Comparison of ENCODE assay signal across 10 mouse cellular contexts in the genomic region with DNA sequence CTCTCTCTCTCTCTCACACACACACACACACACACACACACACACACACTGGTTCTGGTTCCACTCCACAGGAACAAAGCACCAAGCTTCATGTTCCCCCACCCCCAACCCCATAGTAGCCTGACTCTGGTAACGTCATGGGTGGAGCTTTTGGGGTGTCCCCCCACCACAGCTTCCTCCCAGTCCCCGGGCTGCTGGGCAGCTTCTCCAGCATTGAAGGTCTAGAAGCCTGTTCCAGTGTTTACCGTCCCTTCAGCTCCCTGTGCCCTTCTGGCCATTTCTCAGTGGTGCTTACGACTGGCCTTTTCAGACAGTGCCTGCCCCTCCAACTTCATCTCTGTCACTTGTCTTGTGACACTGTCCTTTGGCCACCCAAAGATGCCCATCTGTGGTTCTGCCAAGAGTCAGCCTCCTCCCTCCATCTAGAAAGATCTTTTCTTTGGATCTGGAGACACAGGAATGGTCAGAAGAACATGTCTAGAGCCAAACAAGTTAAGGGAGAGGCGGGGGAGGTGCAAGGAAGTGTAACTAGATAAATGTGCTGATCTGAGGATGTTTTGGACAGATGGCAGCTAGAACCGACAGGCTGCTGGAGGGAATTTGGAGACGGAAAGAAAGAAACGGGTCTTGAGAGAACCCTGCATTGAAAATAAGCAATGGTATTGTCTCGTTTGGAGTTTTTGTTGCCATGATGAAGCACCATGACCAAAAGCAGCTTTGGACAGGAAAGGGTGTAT. TPM values are rescaled to one million over a fixed set of nuclear protein-coding genes. Genes with fewer than 3 reads are reported as not detected.
DNase-seq lines count a peak whose midpoint lies in the region; ATAC-seq and TF ChIP-seq lines count a peak whose summit lies in the region.
"Had no signal": no experiment of that assay in that cellular context is flagged by ENCODE, and none has a peak within 500 bp of the region (broad histone marks: within the 10 kb centered on the region; RNA-seq: fewer than 3 reads in every experiment).

No protein-coding gene starts in this region.

- no peaks in the 10 kb centered on the region for H3K27me3 ChIP-seq in lung, embryonic 14.5 days (ENCODE audit: insufficient read depth, low read length)
- no peaks in the 10 kb centered on the region for H3K27me3 ChIP-seq in lung, embryonic 16.5 days (ENCODE audit: control insufficient read depth, insufficient read depth, low read depth, low read length)
- H3K27me3 ChIP-seq in kidney, embryonic 14.5 days (ENCODE audit: control insufficient read depth, insufficient read depth, low read length) = no peaks in the 10 kb centered on the region
- H3K27me3 ChIP-seq: neural tube, embryonic 12.5 days had no signal

- ATAC-seq in lung, embryonic 14.5 days (ENCODE audit: insufficient read depth) = peak; percentile 55; the same call in 1 of the 2 replicates
- peak; percentile 49 for ATAC-seq in lung, embryonic 16.5 days (ENCODE audit: low read depth)
- no peak for ATAC-seq in kidney, embryonic 14.5 days (ENCODE audit: low FRiP score, low TSS enrichment)

- intact Hi-C loops in gastrocnemius, postnatal 14 days (cut with DNase I; ENCODE audit: low total_unique reads) = no loop called here

- peak; percentile 67 for DNase-seq in lung, embryonic 14.5 days
- no peak for DNase-seq in lung, adult 18-20 months
- DNase-seq in brain, embryonic 14.5 days (ENCODE audit: low read depth) = peak; percentile 39
- DNase-seq in telencephalon, adult 2 months (ENCODE audit: low read depth, low spot score) = peak; percentile 79
- no peak for DNase-seq in urinary bladder, postnatal 14 days (ENCODE audit: low spot score)
- no peak for DNase-seq in gastrocnemius, postnatal 14 days

- no peaks in the 10 kb centered on the region for H3K36me3 ChIP-seq in lung, embryonic 14.5 days (ENCODE audit: insufficient read depth)
- no peaks in the 10 kb centered on the region for H3K36me3 ChIP-seq in lung, embryonic 16.5 days (ENCODE audit: control insufficient read depth, insufficient read depth, low read length)
- no peaks in the 10 kb centered on the region for H3K36me3 ChIP-seq in kidney, embryonic 14.5 days (ENCODE audit: control insufficient read depth, insufficient read depth, low read length)

- no peak for TF ChIP-seq POLR2A in brain, embryonic 14.5 days (IDR thresholded peaks at IDR 0.05; ENCODE audit: borderline replicate concordance, extremely low read depth, insufficient read depth, insufficient read length, poor library complexity, severe bottlenecking)

- no peaks in the 10 kb centered on the region for H3K4me1 ChIP-seq in lung, embryonic 14.5 days (ENCODE audit: insufficient read depth)
- H3K4me1 ChIP-seq in lung, embryonic 16.5 days (replicated peaks; ENCODE audit: control insufficient read depth, insufficient read depth, low read length) = peaks cover 9% of the 10 kb centered on the region
- H3K4me1 ChIP-seq in kidney, embryonic 14.5 days (ENCODE audit: control insufficient read depth, insufficient read depth, low read length) = peaks cover 10% of the 10 kb centered on the region; the same call in 1 of the 2 replicates

- 27% methylated on average over 9 of the region's 9 CpGs for WGBS in lung, embryonic 14.5 days
- WGBS in lung, embryonic 16.5 days = 33% methylated on average over 9 of the region's 9 CpGs
- WGBS in kidney, embryonic 14.5 days = 60% methylated on average over 9 of the region's 9 CpGs

- H3K9me3 ChIP-seq in lung, embryonic 14.5 days (ENCODE audit: low read depth, low read length) = no peaks in the 10 kb centered on the region
- H3K9me3 ChIP-seq in lung, embryonic 16.5 days (ENCODE audit: control insufficient read depth, low read length) = peaks cover 3% of the 10 kb centered on the region
- no peaks in the 10 kb centered on the region for H3K9me3 ChIP-seq in kidney, embryonic 14.5 days (ENCODE audit: control insufficient read depth, low read length)

- no peak overlapping the region for H3K27ac ChIP-seq in lung, embryonic 14.5 days (ENCODE audit: low read depth)
- no peak overlapping the region for H3K27ac ChIP-seq in lung, embryonic 16.5 days (ENCODE audit: low read length)
- no peak overlapping the region for H3K27ac ChIP-seq in kidney, embryonic 14.5 days (ENCODE audit: low read depth, low read length)
- H3K27ac ChIP-seq: neural tube, embryonic 12.5 days had no signal

- H3K9ac ChIP-seq in lung, embryonic 14.5 days = no peak overlapping the region
- H3K9ac ChIP-seq in lung, embryonic 16.5 days (ENCODE audit: low read length) = no peak overlapping the region
- H3K9ac ChIP-seq in kidney, embryonic 14.5 days (ENCODE audit: low read depth, low read length) = no peak overlapping the region
- H3K9ac ChIP-seq: neural tube, embryonic 12.5 days had no signal

- no peak overlapping the region for H3K4me2 ChIP-seq in lung, embryonic 14.5 days
- no peak overlapping the region for H3K4me2 ChIP-seq in lung, embryonic 16.5 days (ENCODE audit: low read depth, low read length)
- H3K4me2 ChIP-seq in kidney, embryonic 14.5 days (replicated peaks; ENCODE audit: low read depth, low read length) = no peak overlapping the region
- H3K4me2 ChIP-seq: neural tube, embryonic 12.5 days had no signal

- no peak for TF ChIP-seq CTCF in lung, embryonic 14.5 days (IDR thresholded peaks at IDR 0.05; ENCODE audit: low read depth)
- TF ChIP-seq CTCF in brain, embryonic 14.5 days (IDR thresholded peaks at IDR 0.05; ENCODE audit: borderline replicate concordance, extremely low read depth, insufficient read depth, insufficient read length) = no peak

- no peak overlapping the region for H3K4me3 ChIP-seq in lung, embryonic 14.5 days (ENCODE audit: low read depth, low read length)
- no peak overlapping the region for H3K4me3 ChIP-seq in lung, embryonic 16.5 days (ENCODE audit: low read length)
- no peak overlapping the region for H3K4me3 ChIP-seq in kidney, embryonic 14.5 days (ENCODE audit: low read length)
- H3K4me3 ChIP-seq: neural tube, embryonic 12.5 days had no signal

RNA-seq across cellular contexts. Expression of a gene that starts 11.8 kb away (rescaled TPM):
- polyA plus RNA-seq in lung, embryonic 14.5 days (2014; fragmentation: Nextera tagmentation; extraction: Ambion mirVana) = 0.25 and 0.55 TPM in 2 replicates
- polyA plus RNA-seq in brain, embryonic 14.5 days (2012; rRNA removed) = 951 and 982 TPM in 2 replicates
- polyA plus RNA-seq in lung, embryonic 16.5 days (2015; fragmentation: Nextera tagmentation; extraction: Ambion mirVana) = 1.6 and 3.0 TPM in 2 replicates
- under 1 TPM; 0.40 to 0.68 TPM for total RNA-seq in gastrocnemius, postnatal 14 days (2021)
- polyA plus RNA-seq in kidney, embryonic 14.5 days (2014; fragmentation: Nextera tagmentation; extraction: Ambion mirVana) = 0.87 and 1.6 TPM in 2 replicates

RNA-seq across cellular contexts. Expression of a gene that starts 46.6 kb away (rescaled TPM):
- 0.12 TPM in 1 of 2 replicates, not detected in the other for polyA plus RNA-seq in lung, embryonic 14.5 days (2014; fragmentation: Nextera tagmentation; extraction: Ambion mirVana)
- 0.33 TPM in 2 replicates for polyA plus RNA-seq in brain, embryonic 14.5 days (2012; rRNA removed)
- polyA plus RNA-seq in lung, embryonic 16.5 days (2015; fragmentation: Nextera tagmentation; extraction: Ambion mirVana) = not detected in 2 replicates
- not detected for total RNA-seq in gastrocnemius, postnatal 14 days (2021)
- polyA plus RNA-seq in kidney, embryonic 14.5 days (2014; fragmentation: Nextera tagmentation; extraction: Ambion mirVana) = 0.27 TPM in 1 of 2 replicates, not detected in the other
- total RNA-seq: liver, adult 2 months had no signal
- polyA plus RNA-seq: liver, adult 2 months had no signal

Comparison
In these comparisons a context has a peak if more than half of its experiments do, and no peak if none do; other contexts are left out.
1. DNase-seq: peak in lung, embryonic 14.5 days (single experiment), brain, embryonic 14.5 days (single experiment) and telencephalon, adult 2 months (single experiment); none in lung, adult 18-20 months (0 of 2), urinary bladder, postnatal 14 days (single experiment) and gastrocnemius, postnatal 14 days (single experiment).
2. RNA of a gene that starts 11.8 kb away (polyA plus RNA-seq): 951 to 982 TPM in brain, embryonic 14.5 days; 1.6 to 3.0 TPM in lung, embryonic 16.5 days, 0.87 to 1.6 TPM in kidney, embryonic 14.5 days and 0.25 to 0.55 TPM in lung, embryonic 14.5 days; every median in the first group is over 100 times any median in the second.